Mouse (Mus musculus): Measurements from ENCODE around the gene Gab2.
"Not testable (repeated sequence)": the region's sequence is repeated elsewhere in the genome, so short reads cannot be mapped to it uniquely, and the experiment has no call there.

The Gab2 gene

DNA sequence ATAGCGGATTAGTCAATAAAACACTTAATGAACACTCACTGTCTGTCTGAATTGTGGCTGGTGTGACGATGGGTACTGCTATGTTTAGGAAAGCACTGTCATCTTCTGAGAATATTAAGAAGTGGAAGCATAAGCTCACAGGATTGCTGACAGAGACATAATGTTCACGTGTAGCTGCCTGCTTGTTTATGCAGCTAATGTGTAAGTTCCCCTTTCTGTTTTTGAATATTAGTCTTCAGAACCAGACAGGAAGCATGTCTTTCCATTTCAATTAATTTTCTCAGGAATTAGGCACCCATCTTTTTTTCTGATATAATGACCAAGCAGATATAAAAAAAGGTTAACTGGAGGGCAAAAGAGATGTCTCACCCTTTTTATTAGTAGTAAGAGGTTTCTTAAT, 55.1 kb downstream of the Gab2 start:
- DNase-seq (ENCODE audit: low read depth) = no peak

DNA sequence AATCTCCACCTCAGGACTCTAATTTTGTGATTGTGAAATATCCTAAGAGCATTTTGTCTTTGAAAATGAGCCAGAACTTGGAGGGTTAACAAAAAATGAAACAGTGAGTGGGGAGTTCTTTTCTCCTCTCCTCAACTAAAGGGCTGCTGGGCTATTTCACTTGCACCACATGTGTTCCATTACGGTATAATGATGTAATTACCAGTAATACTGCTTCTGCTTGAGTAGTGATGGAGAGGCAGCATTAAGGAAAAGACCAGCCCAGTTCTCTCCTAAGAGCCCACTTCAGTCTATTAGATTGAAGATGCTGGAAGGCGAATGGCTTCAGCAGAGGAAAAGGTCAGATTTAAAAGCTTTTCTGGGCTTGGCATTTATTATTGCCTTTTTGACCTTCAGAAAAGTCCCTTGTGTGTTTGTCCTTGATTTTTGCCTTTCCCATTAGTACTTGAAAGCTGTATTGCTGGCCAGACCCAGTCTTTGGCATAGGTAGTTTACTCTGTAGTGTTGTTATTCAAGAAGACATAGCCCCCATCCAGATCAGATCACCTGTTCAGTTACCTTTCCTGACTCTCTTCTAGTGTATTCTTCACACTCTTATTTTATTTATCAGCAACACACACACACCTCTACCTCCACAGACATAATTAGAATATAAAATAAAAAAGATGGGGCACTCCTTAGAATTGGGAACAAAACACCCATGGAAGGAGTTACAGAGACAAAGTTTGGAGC, 69.9 kb downstream of the Gab2 start:
- no peak for DNase-seq (ENCODE audit: low read depth)

DNA sequence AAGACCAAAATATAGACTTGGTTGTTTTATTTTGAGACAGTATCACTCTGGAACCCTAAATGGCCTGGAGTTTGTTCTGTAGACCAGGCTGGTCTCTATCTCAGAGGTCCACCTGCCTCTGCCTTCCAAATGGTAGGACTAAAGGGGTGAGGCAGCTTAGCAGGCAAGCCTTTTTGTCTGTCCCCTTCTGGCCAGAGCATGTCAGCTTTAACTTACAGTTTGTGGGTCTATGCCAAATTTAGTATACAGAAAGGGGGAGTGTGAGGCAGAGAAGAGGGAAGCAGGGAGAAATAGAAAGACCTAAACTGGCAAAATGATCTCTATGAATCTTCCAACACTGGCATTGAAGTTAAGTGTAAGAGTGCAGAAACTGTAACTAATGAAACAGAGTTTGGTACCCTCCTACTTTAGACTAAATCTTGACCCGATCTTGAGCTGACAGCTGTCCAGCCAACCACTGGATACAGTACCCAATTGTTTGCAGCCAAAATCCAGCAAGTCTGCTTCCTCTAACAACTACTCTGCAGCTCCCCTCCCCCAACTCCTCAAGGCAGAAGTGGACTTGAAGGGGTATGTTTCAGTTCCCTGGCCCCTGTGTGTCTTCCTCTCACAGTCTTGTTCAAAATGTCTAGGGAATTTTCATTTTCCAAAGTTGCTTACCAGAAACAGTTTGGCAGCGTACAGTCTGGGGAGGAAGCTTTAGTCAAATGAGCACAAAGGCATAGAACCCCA, 73.5 kb downstream of the Gab2 start:
- DNase-seq (ENCODE audit: low read depth) = no peak

DNA sequence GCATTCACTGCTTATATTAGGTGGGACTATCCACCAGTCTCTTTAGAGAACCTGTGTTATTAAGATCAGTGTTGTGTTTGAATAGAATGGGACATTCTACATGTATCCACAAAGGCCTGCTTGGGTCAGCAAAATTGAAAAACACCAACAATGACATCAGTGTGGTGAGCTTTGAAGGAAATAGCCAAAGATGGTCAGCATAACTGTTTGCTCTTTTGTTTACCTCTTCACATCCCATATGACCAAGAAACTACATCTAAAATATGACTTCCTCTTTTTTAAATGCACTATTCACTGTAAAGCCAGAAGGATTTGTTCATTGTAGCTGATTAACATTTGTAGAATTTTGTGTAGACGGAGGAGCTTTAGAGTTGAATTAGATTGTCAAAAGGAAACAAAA, 82.9 kb downstream of the Gab2 start:
- no peak for DNase-seq (ENCODE audit: low read depth)

DNA sequence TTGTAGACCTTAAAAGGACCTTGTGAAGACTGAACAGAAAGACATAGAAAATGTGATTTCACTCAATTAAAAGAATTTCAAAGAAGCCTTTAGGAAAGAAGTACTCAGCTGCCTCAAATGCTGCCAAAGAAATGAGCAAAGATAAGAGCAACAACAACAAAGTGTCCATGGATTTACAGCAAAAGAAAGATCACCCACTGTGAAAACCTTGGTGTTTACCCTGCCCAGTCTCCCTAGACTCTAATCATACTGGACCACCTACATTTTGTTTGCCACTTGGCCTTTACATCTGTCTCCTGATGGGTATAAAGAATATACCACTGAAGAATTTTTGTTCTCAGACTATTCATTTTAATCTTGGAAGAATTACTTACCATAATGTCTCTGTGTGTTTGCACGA, 89.7 kb downstream of the Gab2 start:
- DNase-seq (ENCODE audit: low read depth) = no peak

DNA sequence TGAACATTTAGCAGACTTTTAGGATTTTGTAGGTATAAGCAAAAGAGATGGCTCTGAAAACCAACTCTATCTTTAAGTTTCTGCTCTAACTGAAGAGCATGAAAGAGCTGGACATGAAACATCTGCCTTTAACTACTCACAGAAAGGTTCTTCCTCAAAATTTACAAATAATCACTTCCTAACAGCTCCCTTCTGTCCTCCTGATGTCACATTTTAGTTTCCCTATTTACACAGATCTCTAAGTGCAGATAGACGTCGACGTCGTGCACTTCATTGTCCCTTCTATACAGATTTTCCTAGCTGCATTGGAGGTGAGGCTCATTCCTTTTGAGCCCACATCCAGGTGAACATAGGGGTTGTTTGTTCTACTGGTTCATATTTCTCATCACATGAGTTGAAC, 90.3 kb downstream of the Gab2 start:
- no peak for DNase-seq (ENCODE audit: low read depth)

DNA sequence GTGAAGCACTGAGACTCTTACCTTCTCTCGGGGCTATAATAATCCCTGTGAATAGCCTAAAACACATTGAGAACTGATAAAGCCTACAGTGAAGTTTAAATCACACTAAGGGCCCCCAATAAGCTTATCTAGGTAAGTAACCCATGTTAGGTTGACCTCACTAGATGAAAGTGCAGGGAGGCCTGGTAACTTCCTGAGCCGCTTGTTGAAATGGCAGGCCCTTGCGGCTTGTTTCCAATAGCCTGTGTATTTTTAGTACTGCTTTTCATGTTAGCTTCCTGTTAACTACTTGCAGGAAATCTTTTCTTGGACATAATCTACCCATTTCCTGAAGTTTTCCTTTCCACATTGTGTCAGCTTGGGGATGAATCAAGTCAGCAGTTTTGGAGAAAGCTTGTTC, 90.7 kb downstream of the Gab2 start:
- DNase-seq (ENCODE audit: low read depth) = no peak

DNA sequence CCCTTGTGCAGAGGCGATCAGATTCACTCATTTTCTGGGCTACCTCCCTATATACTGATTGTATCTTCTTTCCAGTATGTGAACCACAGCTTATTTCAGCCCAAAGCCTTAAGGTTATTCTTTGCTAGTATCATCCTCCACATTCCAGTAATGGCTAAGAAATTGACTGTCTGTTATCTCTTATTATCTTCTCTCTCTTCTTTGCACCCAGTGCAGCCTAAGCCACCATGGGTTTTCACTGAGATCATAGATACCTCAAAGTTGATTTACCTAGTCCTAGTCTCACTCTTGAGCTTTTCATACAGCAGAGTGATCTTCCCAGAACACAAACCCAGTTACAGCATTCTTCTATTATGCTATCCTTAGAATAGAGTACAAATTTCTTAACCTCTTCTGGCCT, 100.5 kb downstream of the Gab2 start:
- no peak for DNase-seq (ENCODE audit: low read depth)

DNA sequence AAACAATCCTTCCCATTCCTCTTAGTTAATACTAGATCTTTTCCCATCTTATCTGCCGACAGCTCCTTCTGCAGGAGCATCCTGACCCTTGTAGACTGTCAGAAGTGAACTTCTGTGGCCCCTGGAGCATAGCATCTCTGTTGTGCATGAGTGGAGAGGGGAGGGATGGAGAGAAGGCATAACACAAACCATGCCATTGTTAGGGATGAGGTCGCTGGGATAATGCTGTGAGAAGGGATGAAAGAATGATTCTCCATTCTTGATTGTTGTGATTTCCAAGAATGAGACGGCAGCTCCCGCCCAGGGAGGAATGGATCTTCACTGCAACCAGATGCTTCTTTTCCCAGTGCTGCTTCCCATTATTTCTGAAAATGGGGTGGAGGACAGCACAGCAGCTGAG, 102.0 kb downstream of the Gab2 start:
- DNase-seq (ENCODE audit: low read depth) = no peak

DNA sequence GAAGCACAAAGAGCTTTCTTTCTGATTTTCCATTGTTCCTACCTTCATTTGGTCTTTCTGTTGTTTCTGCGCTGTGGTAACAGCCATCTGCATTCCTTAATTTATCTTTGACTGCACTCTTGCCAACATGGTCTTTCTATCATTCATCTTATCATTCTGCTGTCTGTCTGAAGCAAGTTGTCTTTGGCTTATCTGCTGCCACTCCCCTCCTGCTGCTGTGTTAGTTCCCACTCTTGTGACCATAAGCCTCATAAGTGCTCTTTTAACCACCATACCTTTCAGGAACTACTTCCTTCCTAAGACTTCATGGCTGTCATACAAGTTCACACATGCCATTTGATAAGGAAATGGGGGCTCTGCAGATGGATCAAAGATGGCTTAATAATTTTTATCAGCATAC, 102.6 kb downstream of the Gab2 start:
- DNase-seq (ENCODE audit: low read depth) = no peak

DNA sequence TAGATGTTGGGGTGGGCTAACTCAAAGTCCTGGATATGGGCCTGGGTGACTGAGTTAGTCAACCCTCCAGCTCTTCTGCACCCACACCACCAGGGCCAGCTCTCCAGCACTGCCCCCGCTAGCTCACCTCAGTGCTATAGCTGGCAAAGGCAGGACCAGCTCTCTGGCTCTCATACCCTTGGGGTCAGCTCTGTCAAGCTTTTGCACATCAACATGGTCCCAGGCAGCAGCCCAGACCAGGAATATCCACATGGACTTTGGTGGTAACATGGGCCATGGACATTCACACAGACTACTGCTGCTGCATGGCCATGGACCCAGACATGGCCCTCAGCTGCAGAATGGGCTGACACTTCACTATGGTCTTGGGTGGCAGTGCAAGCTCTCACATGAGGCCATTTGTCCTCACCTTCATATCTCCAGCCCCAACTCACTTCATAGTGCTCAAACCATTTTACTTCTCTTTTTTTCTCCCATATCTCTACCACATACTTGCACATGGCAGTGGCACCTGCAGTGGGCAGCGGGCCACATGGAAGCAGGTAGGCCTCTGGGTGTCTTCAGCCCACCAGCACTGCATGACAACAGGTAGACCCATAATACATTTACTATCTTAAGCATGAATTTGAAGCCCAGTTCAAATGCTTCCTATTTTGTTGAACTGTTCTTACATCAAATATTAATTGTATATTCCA, 106.1 kb downstream of the Gab2 start:
- DNase-seq (ENCODE audit: low read depth) = no peak

DNA sequence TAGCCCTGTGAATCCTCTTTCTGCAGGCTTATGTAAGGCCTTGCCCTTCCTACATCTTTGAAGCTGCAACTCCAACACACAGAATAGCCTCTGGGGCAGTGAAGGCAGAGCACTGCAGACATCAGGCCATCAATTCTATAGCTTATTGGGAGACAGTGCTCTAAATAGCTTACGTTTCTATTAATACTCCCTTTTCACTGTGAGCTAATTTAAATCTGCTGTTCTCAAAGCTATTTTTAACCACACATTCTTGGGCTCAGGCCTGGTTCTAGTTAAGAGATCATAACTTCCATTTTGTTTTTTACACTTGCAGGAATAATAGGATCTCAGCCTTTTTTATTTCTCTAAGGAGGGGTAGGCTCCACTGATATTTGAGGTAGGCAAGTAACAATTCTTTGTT, 107.7 kb downstream of the Gab2 start:
- no peak for DNase-seq (ENCODE audit: low read depth)

DNA sequence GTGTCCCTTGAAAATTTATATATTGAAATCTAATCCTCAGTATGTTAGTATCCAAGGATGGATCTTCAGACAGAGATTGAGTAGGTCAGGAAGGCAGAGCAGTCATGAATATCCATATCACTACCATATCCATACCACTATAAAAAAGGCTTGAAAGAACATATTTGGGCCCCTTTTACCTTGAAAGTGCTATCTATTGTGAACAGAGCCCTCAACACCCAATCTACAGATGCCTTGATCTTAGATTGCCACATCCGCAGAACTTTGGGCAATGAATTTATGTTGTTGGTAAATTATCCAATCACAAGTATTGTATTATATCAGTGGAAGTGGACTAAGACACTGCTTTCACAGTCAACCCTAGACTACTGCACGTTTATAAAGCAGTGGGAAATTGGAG, 122.5 kb downstream of the Gab2 start:
- DNase-seq (ENCODE audit: low read depth) = no peak

DNA sequence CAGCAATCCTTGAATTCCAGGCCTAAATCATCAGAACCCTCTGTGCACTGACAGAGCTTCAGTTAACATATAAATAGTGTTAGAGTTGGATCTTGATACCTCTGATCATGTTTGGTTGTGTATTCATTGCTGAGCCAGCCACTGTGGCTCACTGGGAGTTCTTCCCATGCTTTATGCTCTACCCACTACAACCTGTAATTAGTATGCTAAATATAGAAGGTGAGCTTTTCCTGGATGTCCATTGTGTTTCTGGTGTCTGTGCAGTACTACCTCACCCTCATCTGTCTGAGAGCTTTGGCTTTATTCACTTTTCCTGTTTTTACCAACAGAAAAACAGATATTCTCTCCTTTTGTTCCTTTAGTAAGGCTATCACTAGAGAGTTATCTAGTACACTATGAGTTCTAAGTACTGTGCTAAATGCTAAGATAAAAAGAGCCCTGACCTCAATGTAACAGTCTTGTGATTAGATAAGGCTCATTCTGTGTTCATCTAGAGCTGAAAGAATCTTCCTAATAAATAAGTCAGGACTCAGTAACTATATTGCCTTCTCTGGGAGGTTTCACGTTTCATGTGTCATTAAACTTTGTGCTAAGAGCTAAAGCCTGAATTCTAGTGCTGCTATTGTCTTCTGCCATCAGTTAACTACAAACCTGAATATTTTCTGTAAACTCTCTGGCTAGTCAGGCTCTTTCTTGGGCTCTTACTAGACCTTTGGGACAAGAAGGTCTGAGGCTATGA, 127.6 kb downstream of the Gab2 start:
- DNase-seq (ENCODE audit: low read depth) = no peak

DNA sequence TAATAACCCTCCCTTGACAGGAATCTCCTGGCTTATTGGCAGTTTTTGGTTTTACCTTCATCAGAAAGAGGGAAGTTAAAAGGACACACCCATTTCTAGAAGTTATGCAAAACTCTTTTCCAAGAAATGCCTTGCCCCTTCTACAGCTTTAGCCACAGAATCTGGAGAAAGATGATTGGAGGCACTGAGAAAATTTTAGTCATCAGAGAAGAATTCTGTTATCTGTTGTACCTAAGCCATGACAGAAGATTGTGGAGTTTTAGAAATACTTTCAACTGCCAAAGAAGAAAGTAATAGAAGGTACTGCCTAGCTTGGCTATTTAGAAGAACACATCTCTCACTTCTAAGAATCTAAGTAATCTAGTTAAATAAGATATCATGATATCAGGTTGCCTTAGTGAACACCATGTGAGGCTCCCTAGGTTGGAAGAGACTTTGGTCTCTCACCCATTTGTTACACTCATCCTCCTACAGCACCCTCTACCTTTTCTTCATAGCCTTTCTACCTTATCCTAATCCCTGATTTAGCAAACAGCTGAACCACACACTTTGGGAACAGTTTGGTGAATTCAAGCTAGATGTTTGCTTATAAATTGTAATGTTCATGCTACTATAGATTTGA, 128.8 kb downstream of the Gab2 start:
- peak; percentile 2 for DNase-seq (ENCODE audit: low read depth)

DNA sequence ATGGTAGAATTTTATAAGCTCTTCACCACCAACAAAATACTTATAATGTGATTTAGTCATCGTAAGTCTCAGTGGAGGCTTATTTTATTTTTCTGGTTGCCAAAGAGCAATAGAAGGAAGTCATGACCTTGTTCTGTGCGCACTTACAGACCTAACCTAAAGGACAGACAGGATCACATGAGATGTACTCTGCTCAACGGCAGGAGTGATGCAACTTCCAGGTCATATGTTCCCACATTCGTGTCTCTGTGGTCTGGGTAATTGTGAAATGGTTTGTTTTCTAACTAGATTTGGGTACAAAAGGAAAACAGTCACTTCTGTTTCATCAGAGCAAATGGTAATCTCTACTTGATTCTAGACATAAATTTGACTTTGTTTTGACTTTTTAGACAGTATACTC, 129.7 kb downstream of the Gab2 start:
- DNase-seq (ENCODE audit: low read depth) = peak; percentile 5

DNA sequence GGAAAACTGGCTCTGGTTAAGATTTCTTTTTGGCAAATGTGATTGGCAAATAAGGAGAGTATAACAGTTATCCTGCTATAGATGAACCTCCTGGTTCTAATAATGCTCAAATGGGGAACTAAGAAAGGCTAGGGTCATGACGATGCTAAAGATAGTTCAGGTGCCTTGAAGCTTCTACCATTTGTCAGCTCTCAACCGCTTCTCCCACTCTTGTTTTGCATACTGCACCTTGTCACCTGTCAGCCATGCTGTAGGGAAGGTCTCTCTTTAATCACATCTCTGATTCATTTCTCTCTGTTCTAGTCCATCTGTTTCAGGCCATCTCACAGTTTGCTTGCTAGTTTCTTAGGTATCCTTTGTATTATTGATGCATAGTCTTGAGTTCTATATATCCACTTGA, 142.4 kb downstream of the Gab2 start:
- no peak for DNase-seq (ENCODE audit: low read depth)

DNA sequence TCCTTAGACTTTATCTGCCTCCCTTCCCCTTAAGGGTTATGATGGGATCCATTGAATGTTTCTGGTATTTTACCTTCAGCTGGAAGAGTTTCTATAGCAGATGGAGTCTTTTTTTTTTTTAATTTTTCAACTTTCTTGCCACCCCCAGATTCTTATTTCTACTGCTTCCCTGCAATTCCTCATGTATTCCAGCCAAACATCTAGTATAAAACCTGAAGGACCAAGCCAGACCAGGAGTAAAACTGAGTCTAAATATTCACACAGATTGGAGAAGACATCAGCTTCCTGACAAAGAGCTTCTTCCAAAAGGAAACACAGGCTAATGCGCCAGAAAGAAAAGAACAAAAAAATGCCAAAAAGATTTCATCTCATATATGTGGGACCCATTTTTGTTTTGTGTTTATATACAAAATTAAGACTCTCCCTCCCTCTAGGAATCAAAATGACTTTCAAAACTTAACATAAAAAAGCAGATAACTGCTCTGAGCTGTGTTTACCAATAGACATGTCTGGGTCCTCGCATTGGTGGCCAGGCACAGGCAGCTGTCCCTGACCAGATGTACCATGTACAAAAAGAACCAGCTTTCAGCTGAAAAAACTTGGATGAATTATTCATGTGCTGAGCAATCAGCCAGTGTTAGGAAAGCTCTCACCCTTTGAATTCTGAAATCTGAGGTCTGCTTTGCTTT, 164.0 kb downstream of the Gab2 start:
- no peak for DNase-seq (ENCODE audit: low read depth)

DNA sequence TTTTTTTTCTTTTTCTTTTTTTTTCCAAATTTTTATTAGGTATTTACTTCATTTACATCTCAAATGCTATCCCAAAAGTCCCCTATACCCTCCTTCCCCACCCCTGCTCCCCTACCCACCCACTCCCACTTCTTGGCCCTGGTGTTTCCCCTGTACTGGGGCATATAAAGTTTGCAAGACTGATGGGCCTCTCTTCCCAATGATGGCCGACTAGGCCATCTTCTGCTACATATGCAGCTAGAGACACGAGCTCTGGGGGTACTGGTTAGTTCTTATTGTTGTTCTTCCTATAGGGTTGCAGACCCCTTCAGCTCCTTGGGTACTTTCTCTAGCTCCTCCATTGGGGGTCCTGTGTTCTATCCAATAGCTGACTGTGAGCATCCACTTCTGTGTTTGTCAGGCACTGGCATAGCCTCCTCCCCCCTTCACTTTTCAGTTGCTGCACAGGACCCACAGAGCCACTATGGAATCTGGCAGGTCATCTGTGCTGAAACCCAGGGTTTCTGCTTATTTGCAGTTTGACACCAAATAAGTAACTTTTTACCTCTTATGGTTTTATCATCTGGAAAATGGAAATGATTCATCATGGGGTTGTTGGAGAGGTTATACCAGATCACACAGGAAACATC, 164.7 kb downstream of the Gab2 start:
- not testable (repeated sequence) for DNase-seq (ENCODE audit: low read depth)

DNA sequence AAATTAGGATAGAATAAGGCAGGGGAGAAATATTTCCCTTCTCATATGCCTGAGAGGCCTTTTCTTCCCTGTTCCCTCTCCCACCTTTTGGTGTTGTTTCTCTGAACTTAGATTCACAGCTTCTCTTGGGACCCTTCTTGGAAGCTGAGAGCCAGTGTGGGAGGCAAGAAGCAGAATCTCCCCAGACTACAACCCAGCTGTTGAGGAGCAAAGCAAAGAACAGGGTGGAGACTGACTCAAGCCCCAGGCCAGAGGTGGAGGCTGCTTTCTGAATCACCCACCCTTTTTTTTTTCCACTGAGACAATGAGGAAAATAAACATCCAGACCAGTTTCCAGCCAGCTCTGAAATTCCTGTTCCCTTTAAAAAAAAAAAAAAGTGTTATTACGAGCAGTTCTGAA, 166.3 kb downstream of the Gab2 start:
- DNase-seq (ENCODE audit: low read depth) = no peak

DNA sequence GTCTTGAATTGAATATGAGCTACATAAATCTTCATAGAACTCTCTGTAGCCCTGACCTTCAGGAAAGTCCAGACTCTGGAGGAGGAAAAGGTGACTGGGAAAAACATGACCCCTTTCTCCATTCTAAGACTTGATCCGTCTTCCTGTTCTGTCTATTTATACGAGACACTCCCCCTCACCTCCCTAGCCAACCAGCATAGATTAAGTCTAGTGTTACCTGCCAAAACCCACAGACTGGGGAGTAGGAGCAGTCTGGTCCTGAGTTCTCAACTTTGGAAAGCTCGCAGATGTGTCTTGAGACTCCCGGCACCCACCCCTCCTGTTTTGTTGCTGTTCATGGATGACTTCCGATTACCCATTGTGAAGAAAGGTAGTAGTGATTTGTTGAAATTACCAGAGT, 166.8 kb downstream of the Gab2 start:
- no peak for DNase-seq (ENCODE audit: low read depth)

Data from induced T-regulatory cell, adult 2 months (primary cell).